Mouse (Mus musculus): Measurements from ENCODE around the gene Mylpf. TPM values are rescaled to one million over a fixed set of nuclear protein-coding genes. Genes with fewer than 3 reads are reported as not detected.
A peak's percentile ranks its signal among the peaks of the same experiment; 100 is the strongest.

The Mylpf gene
- polyA plus RNA-seq, 1 experiment from 2014 or later = 12.6 TPM

- Histone ChIP-seq H3K36me3 (peaks cover 33% of the 10 kb centered on the region), H3K4me1 (no peaks in the 10 kb centered on the region; the same call in 1 of the 2 replicates), H3K4me3 (no peak overlapping the region), H3K9me3 (replicated peaks) (no peaks in the 10 kb centered on the region), H3K27me3 (ENCODE audit: low read depth, poor library complexity, severe bottlenecking) (no peaks in the 10 kb centered on the region), H3K27ac (replicated peaks) (no peak overlapping the region)
- no peak for DNase-seq (ENCODE audit: low spot score)
- 88% methylated on average over 17 of the region's 17 CpGs for WGBS
Measured at GRCm38 (mm10) chr7:127188305-127189276, 20.1 kb upstream of the Mylpf start.

GRCm38 (mm10) chr7:127190672-127191071 lies 18.0 kb upstream of the Mylpf start:
- no peak for DNase-seq (ENCODE audit: low spot score)
- H3K9me3 ChIP-seq (replicated peaks) = no peaks in the 10 kb centered on the region
- H3K36me3 ChIP-seq = peaks cover 47% of the 10 kb centered on the region
- no peaks in the 10 kb centered on the region for H3K27me3 ChIP-seq (ENCODE audit: low read depth, poor library complexity, severe bottlenecking)
- WGBS = 90% methylated on average over 6 of the region's 6 CpGs
- H3K4me3 ChIP-seq = no peak overlapping the region
- peaks cover 15% of the 10 kb centered on the region for H3K4me1 ChIP-seq
- H3K27ac ChIP-seq (replicated peaks) = no peak overlapping the region

- peaks cover 60% of the 10 kb centered on the region for H3K36me3 ChIP-seq
- no peaks in the 10 kb centered on the region for H3K27me3 ChIP-seq (ENCODE audit: low read depth, poor library complexity, severe bottlenecking)
- H3K9me3 ChIP-seq (replicated peaks) = no peaks in the 10 kb centered on the region
- no peak overlapping the region for H3K27ac ChIP-seq (replicated peaks)
- no peak overlapping the region for H3K4me3 ChIP-seq
- WGBS = 91% methylated on average over 5 of the region's 5 CpGs
- DNase-seq (ENCODE audit: low spot score) = no peak
- H3K4me1 ChIP-seq = peaks cover 26% of the 10 kb centered on the region
Measured at GRCm38 (mm10) chr7:127192989-127193388, 15.7 kb upstream of the Mylpf start.

- no peaks in the 10 kb centered on the region for H3K9me3 ChIP-seq (replicated peaks)
- peak overlapping the region; percentile 94; the same call in 1 of the 2 replicates for H3K27ac ChIP-seq (replicated peaks)
- DNase-seq (ENCODE audit: low spot score) = no peak
- peak overlapping the region; percentile 80 for H3K4me3 ChIP-seq
- H3K36me3 ChIP-seq = peaks cover 71% of the 10 kb centered on the region
- H3K27me3 ChIP-seq (ENCODE audit: low read depth, poor library complexity, severe bottlenecking) = no peaks in the 10 kb centered on the region
- peaks cover 26% of the 10 kb centered on the region for H3K4me1 ChIP-seq
- WGBS = 93% methylated on average over 17 of the region's 17 CpGs
Measured at GRCm38 (mm10) chr7:127194011-127194632, 14.6 kb upstream of the Mylpf start.

- peaks cover 26% of the 10 kb centered on the region for H3K4me1 ChIP-seq
- H3K27ac ChIP-seq (replicated peaks) = peak overlapping the region; percentile 94
- peak overlapping the region; percentile 80 for H3K4me3 ChIP-seq
- 83% methylated on average over 7 of the region's 7 CpGs for WGBS
- no peak for DNase-seq (ENCODE audit: low spot score)
- H3K9me3 ChIP-seq (replicated peaks) = no peaks in the 10 kb centered on the region
- H3K27me3 ChIP-seq (ENCODE audit: low read depth, poor library complexity, severe bottlenecking) = no peaks in the 10 kb centered on the region
- H3K36me3 ChIP-seq = peaks cover 76% of the 10 kb centered on the region
Measured at GRCm38 (mm10) chr7:127194633-127195029, 14.1 kb upstream of the Mylpf start.

- Histone ChIP-seq H3K27ac (replicated peaks) (peak within 1 kb of the TSS; percentile 94), H3K36me3 (peaks cover 82% of the 10 kb centered on the region), H3K4me1 (peaks cover 26% of the 10 kb centered on the region), H3K4me3 (peak within 1 kb of the TSS; percentile 80), H3K9me3 (replicated peaks) (no peaks in the 10 kb centered on the region), H3K27me3 (ENCODE audit: low read depth, poor library complexity, severe bottlenecking) (no peaks in the 10 kb centered on the region)
- peak; percentile 97 for DNase-seq (ENCODE audit: low spot score)
- under 1% methylated on average over 51 of the region's 51 CpGs for WGBS
Measured at GRCm38 (mm10) chr7:127195544-127196295, 13.0 kb upstream of the Mylpf start, which contains the start of gene Cd2bp2. Gene Cd2bp2, minus strand, starts transcription at chr7:127196050.

- H3K9me3 ChIP-seq (replicated peaks) = no peaks in the 10 kb centered on the region
- H3K27ac ChIP-seq (replicated peaks) = peak overlapping the region; percentile 94
- peaks cover 83% of the 10 kb centered on the region for H3K36me3 ChIP-seq
- peaks cover 26% of the 10 kb centered on the region for H3K4me1 ChIP-seq
- 59% methylated on average over 11 of the region's 11 CpGs for WGBS
- no peak for DNase-seq (ENCODE audit: low spot score)
- peak overlapping the region; percentile 80 for H3K4me3 ChIP-seq
- no peaks in the 10 kb centered on the region for H3K27me3 ChIP-seq (ENCODE audit: low read depth, poor library complexity, severe bottlenecking)
Measured at GRCm38 (mm10) chr7:127196484-127196883, 12.2 kb upstream of the Mylpf start.

GRCm38 (mm10) chr7:127206606-127207005 lies 2.1 kb upstream of the Mylpf start:
- peaks cover 44% of the 10 kb centered on the region for H3K4me1 ChIP-seq
- H3K36me3 ChIP-seq = peaks cover 34% of the 10 kb centered on the region
- no peak overlapping the region for H3K27ac ChIP-seq (replicated peaks)

GRCm38 (mm10) chr7:127207374-127208294 lies 1.1 kb upstream of the Mylpf start:
- Histone ChIP-seq H3K27ac (replicated peaks) (peak overlapping the region; percentile 93), H3K36me3 (peaks cover 26% of the 10 kb centered on the region), H3K4me1 (peaks cover 44% of the 10 kb centered on the region), H3K4me3 (peak overlapping the region; percentile 70), H3K9me3 (replicated peaks) (no peaks in the 10 kb centered on the region), H3K27me3 (ENCODE audit: low read depth, poor library complexity, severe bottlenecking) (peaks cover 15% of the 10 kb centered on the region)
- under 1% methylated on average over 53 of the region's 53 CpGs for WGBS
- peak; percentile 33 for DNase-seq (ENCODE audit: low spot score)

More at GRCm38 (mm10) chr7:127206606-127207005, 2.1 kb upstream of the Mylpf start:
- Histone ChIP-seq H3K9me3 (replicated peaks) (no peaks in the 10 kb centered on the region), H3K4me3 (peak overlapping the region; percentile 70), H3K27me3 (ENCODE audit: low read depth, poor library complexity, severe bottlenecking) (0 out of 2 replicates have a peak, but pooled peaks cover 10% of the 10 kb centered on the region)
- WGBS = 75% methylated on average over 2 of the region's 2 CpGs
- no peak for DNase-seq (ENCODE audit: low spot score)

GRCm38 (mm10) chr7:127208295-127208552 lies 466 bp upstream of the Mylpf start, which contains the start of gene Tbc1d10b:
Gene Tbc1d10b, minus strand, starts transcription at chr7:127208468.
- peak within 1 kb of the TSS; percentile 70 for H3K4me3 ChIP-seq
- no peak for DNase-seq (ENCODE audit: low spot score)
- peaks cover 20% of the 10 kb centered on the region for H3K36me3 ChIP-seq
- peak within 1 kb of the TSS; percentile 93 for H3K27ac ChIP-seq (replicated peaks)
- no peaks in the 10 kb centered on the region for H3K9me3 ChIP-seq (replicated peaks)
- peaks cover 21% of the 10 kb centered on the region for H3K27me3 ChIP-seq (ENCODE audit: low read depth, poor library complexity, severe bottlenecking)
- peaks cover 44% of the 10 kb centered on the region for H3K4me1 ChIP-seq
- 0% methylated on average over 33 of the region's 44 CpGs for WGBS

GRCm38 (mm10) chr7:127209851-127210250 lies 1.2 kb downstream of the Mylpf start:
- peak overlapping the region; percentile 70 for H3K4me3 ChIP-seq
- H3K9me3 ChIP-seq (replicated peaks) = no peaks in the 10 kb centered on the region
- peaks cover 54% of the 10 kb centered on the region for H3K4me1 ChIP-seq
- 80% methylated on average over 5 of the region's 5 CpGs for WGBS
- H3K27ac ChIP-seq (replicated peaks) = no peak overlapping the region
- no peak for DNase-seq (ENCODE audit: low spot score)
- H3K36me3 ChIP-seq = peaks cover 6% of the 10 kb centered on the region
- H3K27me3 ChIP-seq (ENCODE audit: low read depth, poor library complexity, severe bottlenecking) = peaks cover 37% of the 10 kb centered on the region
